Mouse (Mus musculus) T-helper 2 cell (primary cell): ENCODE measurements at regions not wholly inside any gene's neighbourhood (a gene's known extent, or its start where the extent isn't known, plus 50 kb on each side); places are given as distances from the start of the nearest gene placed in this dataset.

Source experiments
- in situ Hi-C: fragments of 300-600 bp; cut with MboI, MseI; formaldehyde crosslinking; loops from one replicate; pipeline ENCODE4 v1.15.1; 2025; ENCODE audit warnings: high pct_unique_total_duplicates

GRCm38 (mm10) chr2:33985316-33985715 is 97.6 kb upstream of the Mvb12b start:
- in situ Hi-C loops = no loop called here

GRCm38 (mm10) chr2:33983112-33983748 is 95.5 kb upstream of the Mvb12b start:
- in situ Hi-C loops = loop anchor here (5.0 kb wide), 1 partner anchor 659 kb away; no protein-coding TSS in a partner anchor

GRCm38 (mm10) chr2:33981936-33982335 is 94.2 kb upstream of the Mvb12b start:
- in situ Hi-C loops = loop anchor here (5.0 kb wide), 1 partner anchor 660 kb away; no protein-coding TSS in a partner anchor

GRCm38 (mm10) chr2:33981321-33981720 is 93.6 kb upstream of the Mvb12b start:
- in situ Hi-C loops = loop anchor here (5.0 kb wide), 1 partner anchor 661 kb away; no protein-coding TSS in a partner anchor

GRCm38 (mm10) chr2:33980884-33981283 is 93.1 kb upstream of the Mvb12b start:
- in situ Hi-C loops = loop anchor here (5.0 kb wide), 1 partner anchor 661 kb away; no protein-coding TSS in a partner anchor

GRCm38 (mm10) chr2:33979276-33979675 is 91.5 kb upstream of the Mvb12b start:
- in situ Hi-C loops = no loop called here

- in situ Hi-C loops = no loop called here
Measured at GRCm38 (mm10) chr2:33978550-33978949, 90.8 kb upstream of the Mvb12b start.

GRCm38 (mm10) chr2:33977576-33978352 is 90.0 kb upstream of the Mvb12b start:
- in situ Hi-C loops = no loop called here

- in situ Hi-C loops = no loop called here
Measured at GRCm38 (mm10) chr2:33977151-33977550, 89.4 kb upstream of the Mvb12b start.

- in situ Hi-C loops = no loop called here
Measured at GRCm38 (mm10) chr2:33976183-33976582, 88.4 kb upstream of the Mvb12b start.

GRCm38 (mm10) chr2:33975423-33976127 is 87.8 kb upstream of the Mvb12b start:
- in situ Hi-C loops = no loop called here

GRCm38 (mm10) chr2:33974737-33975422 is 87.1 kb upstream of the Mvb12b start:
- in situ Hi-C loops = no loop called here

GRCm38 (mm10) chr2:33974031-33974430 is 86.3 kb upstream of the Mvb12b start:
- in situ Hi-C loops = no loop called here

GRCm38 (mm10) chr2:33973213-33973834 is 85.6 kb upstream of the Mvb12b start:
- in situ Hi-C loops = no loop called here

- in situ Hi-C loops = no loop called here
Measured at GRCm38 (mm10) chr2:33966984-33967421, 79.3 kb upstream of the Mvb12b start.

GRCm38 (mm10) chr2:33966389-33966983 is 78.7 kb upstream of the Mvb12b start:
- in situ Hi-C loops = no loop called here

GRCm38 (mm10) chr2:33964096-33964495 is 76.3 kb upstream of the Mvb12b start:
- in situ Hi-C loops = no loop called here

- in situ Hi-C loops = no loop called here
Measured at GRCm38 (mm10) chr2:33962355-33963037, 74.8 kb upstream of the Mvb12b start.

GRCm38 (mm10) chr2:33961566-33961965 is 73.8 kb upstream of the Mvb12b start:
- in situ Hi-C loops = no loop called here

GRCm38 (mm10) chr2:33957754-33958153 is 70.0 kb upstream of the Mvb12b start:
- in situ Hi-C loops = loop anchor here (5.0 to 10.0 kb wide), 2 partner anchors 135 to 213 kb away; no protein-coding TSS in a partner anchor
